Mouse (Mus musculus) limb, embryonic 14.5 days (tissue): ENCODE data around the gene Sord. TPM values are rescaled to one million over a fixed set of nuclear protein-coding genes. Genes with fewer than 3 reads are reported as not detected.
A peak's percentile ranks its signal among the peaks of the same experiment; 100 is the strongest.

Experiments
- ATAC-seq: fragments of 200-750 bp; cut with Nextera tagmentation; 2 replicates; pipeline ENCODE4 v1.8.0; 2017; ENCODE audit warnings: low read depth, moderate number of reproducible peaks, moderate TSS enrichment; ENCODE audit not compliant: low FRiP score
- DNase-seq: peaks from one replicate; pipeline ENCODE4 v3.0.0-alpha.2; 2015; ENCODE audit warnings: low spot score
- H3K27ac ChIP-seq: fragments of 300-500 bp; sonication (generic); replicated peaks from 2 replicates; pipeline ENCODE4 v1.5.1; 2014; ENCODE audit warnings: low read depth, mild to moderate bottlenecking, low read length, moderate library complexity, mixed read lengths
- H3K27me3 ChIP-seq: fragments of 300-500 bp; sonication (generic); 2 replicates; pipeline ENCODE4 v1.6.1; 2014; ENCODE audit warnings: low read length, mixed read lengths; ENCODE audit not compliant: control insufficient read depth, insufficient read depth
- H3K36me3 ChIP-seq: fragments of 300-500 bp; sonication (generic); 2 replicates; pipeline ENCODE4 v1.6.1; 2014; ENCODE audit warnings: mild to moderate bottlenecking, low read length, moderate library complexity, mixed read lengths; ENCODE audit not compliant: control insufficient read depth, insufficient read depth
- H3K4me1 ChIP-seq: fragments of 300-500 bp; sonication (generic); 2 replicates; pipeline ENCODE4 v1.6.1; 2014; ENCODE audit warnings: antibody characterized with exemption, low read length, mixed read lengths; ENCODE audit not compliant: control insufficient read depth, insufficient read depth
- H3K4me2 ChIP-seq: fragments of 300-500 bp; sonication (generic); replicated peaks from 2 replicates; pipeline ENCODE4 v1.6.1; 2014; ENCODE audit warnings: low read depth, mild to moderate bottlenecking, low read length, moderate library complexity; ENCODE audit not compliant: severe bottlenecking
- H3K4me3 ChIP-seq: fragments of 300-500 bp; sonication (generic); replicated peaks from 2 replicates; pipeline ENCODE4 v1.5.1; 2014; ENCODE audit warnings: low read length
- H3K9ac ChIP-seq: fragments of 300-500 bp; sonication (generic); 2 replicates; pipeline ENCODE4 v1.6.1; 2014; ENCODE audit warnings: mild to moderate bottlenecking, low read depth, low read length, moderate library complexity; ENCODE audit not compliant: severe bottlenecking
- H3K9me3 ChIP-seq: fragments of 300-500 bp; sonication (generic); 2 replicates; pipeline ENCODE4 v1.6.1; 2016; ENCODE audit warnings: low read length; ENCODE audit not compliant: control insufficient read depth
- POLR2A ChIP-seq: fragments of 200-500 bp; IDR thresholded peaks from 2 replicates; pipeline ENCODE4 v1.8.0; 2012; ENCODE audit warnings: inconsistent platforms, mild to moderate bottlenecking, moderate library complexity, borderline replicate concordance; ENCODE audit not compliant: insufficient read depth, insufficient read length; ENCODE audit errors: extremely low read depth
- WGBS: fragments of 180-500 bp; shearing (Covaris S2); extraction: QIAGEN DNeasy Blood & Tissue Kit; methylation state at CpG from one replicate; pipeline ENCODE4 v1.1.7; 2014; 5-methylcytosine and 5-hydroxymethylcytosine counted together
- polyA plus RNA-seq, 2 experiments: library from polyadenylated mRNA; depleted of rRNA in 1 of 2; stranded (reverse) in 1 of 2; unstranded in 1 of 2; fragments of >200 nt; fragmentation: Nextera tagmentation in 1 of 2; extraction: Ambion mirVana in 1 of 2; gene quantifications; 2 replicates each; pipeline versions ENCODE4 v1.2.1 to v1.2.3; 2012 to 2014

Gene Sord
- polyA plus RNA-seq, 2 experiments = 17.6 to 30.8 TPM

DNA sequence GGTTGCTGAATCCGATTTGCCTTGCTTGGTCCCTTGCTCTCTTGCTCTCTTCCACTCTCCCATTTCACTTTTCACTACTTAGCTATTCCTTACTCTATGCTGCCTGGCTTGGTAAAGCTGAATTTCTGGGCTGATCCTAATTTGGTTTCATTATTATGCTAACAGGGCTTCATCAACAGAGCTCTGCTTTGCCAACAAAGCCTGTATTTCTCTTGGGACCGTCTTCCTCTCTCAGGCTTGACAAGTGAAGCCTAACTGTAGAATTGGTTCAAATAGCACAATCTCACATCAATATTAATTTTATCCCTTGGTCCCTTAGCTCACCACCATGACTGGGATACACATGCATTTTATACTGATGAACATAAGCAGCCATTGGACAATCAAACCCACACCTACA is 77.0 kb downstream of the Sord start:
- 68% methylated on average over 2 of the region's 2 CpGs for whole genome bisulfite sequencing
- no peak overlapping the region for H3K27ac ChIP-seq

DNA sequence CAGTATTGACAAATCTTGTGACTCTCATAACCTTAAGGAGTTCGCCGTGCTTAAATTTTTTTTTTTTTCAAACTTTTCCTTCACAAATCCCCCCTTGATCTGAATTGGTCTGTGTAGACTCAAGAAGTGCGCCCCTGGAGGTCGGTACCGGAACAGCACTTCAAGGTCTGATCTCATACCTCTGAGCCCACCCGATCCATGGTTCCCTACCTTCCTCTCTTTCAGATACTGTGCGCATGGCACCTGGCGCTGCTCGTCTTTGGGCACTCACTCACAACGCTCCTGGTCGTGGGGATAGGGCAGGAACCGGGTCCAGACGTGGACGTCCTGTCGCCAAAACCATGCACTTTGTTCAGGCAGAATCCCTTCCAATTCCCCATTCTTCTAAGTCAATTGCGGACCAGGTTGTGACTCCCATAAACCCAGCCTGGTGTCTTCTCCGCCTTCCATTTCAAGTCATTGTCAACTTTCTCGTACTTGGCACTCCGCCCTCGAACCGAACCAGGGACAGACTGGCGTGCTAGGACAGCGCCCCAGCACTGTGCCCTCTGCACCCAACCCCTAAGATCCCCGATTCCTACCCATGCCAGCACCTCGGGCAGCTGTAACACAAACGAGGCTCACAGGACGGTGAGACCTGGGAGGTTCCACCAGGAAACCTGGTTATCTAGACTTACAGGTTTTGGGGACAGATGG is 78.3 kb downstream of the Sord start:
- TF ChIP-seq POLR2A = no peak
- H3K4me2 ChIP-seq = peak overlapping the region; percentile 43
- H3K4me3 ChIP-seq = peak overlapping the region; percentile 26
- no peaks in the 10 kb centered on the region for H3K9me3 ChIP-seq
- H3K4me1 ChIP-seq = 0 out of 2 replicates have a peak, but pooled peaks cover 3% of the 10 kb centered on the region
- H3K27ac ChIP-seq = no peak overlapping the region
- DNase-seq (peak; percentile 78), ATAC-seq (peak; percentile 60)
- H3K36me3 ChIP-seq = no peaks in the 10 kb centered on the region
- WGBS = 5% methylated on average over 27 of the region's 27 CpGs
- no peak overlapping the region for H3K9ac ChIP-seq
- H3K27me3 ChIP-seq = peaks cover 41% of the 10 kb centered on the region

More for the DNA sequence above, 77.0 kb downstream of the Sord start:
- no peak for TF ChIP-seq POLR2A
- H3K4me3 ChIP-seq = no peak overlapping the region
- no peak for DNase-seq
- ATAC-seq = no peak
- H3K4me2 ChIP-seq = no peak overlapping the region
- no peaks in the 10 kb centered on the region for H3K36me3 ChIP-seq
- H3K27me3 ChIP-seq = peaks cover 41% of the 10 kb centered on the region
- no peak overlapping the region for H3K9ac ChIP-seq
- H3K9me3 ChIP-seq = no peaks in the 10 kb centered on the region
- H3K4me1 ChIP-seq = 0 out of 2 replicates have a peak, but pooled peaks cover 3% of the 10 kb centered on the region

DNA sequence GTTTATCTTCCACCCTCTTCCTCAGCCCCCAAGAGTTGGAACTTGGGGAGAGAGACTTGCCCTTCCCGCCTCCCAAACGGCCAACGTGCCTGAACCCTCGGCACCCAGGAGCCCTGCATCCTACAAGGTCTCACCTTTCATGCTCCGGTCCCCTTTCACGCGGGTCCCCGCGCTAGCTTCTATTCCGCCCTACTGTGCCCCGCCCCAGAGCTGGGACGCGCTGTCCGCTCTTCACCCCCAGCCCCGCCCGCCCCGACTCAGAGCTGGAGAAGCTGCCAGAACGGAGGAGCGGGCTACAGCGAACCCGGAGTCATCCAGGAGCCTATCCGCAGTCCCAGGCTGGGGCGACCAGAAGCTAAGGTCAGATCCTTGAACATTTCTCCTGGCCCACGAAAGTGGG is 79.0 kb downstream of the Sord start, which contains the start of gene Duoxa1:
TSS of gene Duoxa1 (minus strand) at position 195 of the 400 bp plus-strand sequence.
- Histone ChIP-seq H3K4me3 (peak within 1 kb of the TSS; percentile 26), H3K4me1 (0 out of 2 replicates have a peak, but pooled peaks cover 3% of the 10 kb centered on the region), H3K27me3 (peaks cover 41% of the 10 kb centered on the region), H3K9me3 (no peaks in the 10 kb centered on the region), H3K27ac (no peak within 1 kb of the TSS), H3K4me2 (peak within 1 kb of the TSS; percentile 43), H3K36me3 (no peaks in the 10 kb centered on the region), H3K9ac (no peak within 1 kb of the TSS)
- under 1% methylated on average over 24 of the region's 24 CpGs for WGBS
- TF ChIP-seq POLR2A = no peak
- no peak for DNase-seq
- no peak; the same call in 1 of the 2 replicates for ATAC-seq

Other genes with a start within 250 kb of the Sord start
- 13.7 and 17.9 TPM in 2 replicates for gene Eif3j1, start 206.2 kb upstream of the Sord start, polyA plus RNA-seq (2012; rRNA removed)
- gene Eif3j1, start 206.2 kb upstream of the Sord start, polyA plus RNA-seq (2014; fragmentation: Nextera tagmentation; extraction: Ambion mirVana) = 11.0 and 12.1 TPM in 2 replicates
- 11.4 and 13.6 TPM in 2 replicates for gene Spg11, start 116.4 kb upstream of the Sord start, polyA plus RNA-seq (2012; rRNA removed)
- 8.7 and 10.5 TPM in 2 replicates for gene Spg11, start 116.4 kb upstream of the Sord start, polyA plus RNA-seq (2014; fragmentation: Nextera tagmentation; extraction: Ambion mirVana)
- 125 and 145 TPM in 2 replicates for gene B2m, start 87.1 kb upstream of the Sord start, polyA plus RNA-seq (2012; rRNA removed)
- 298 and 308 TPM in 2 replicates for gene B2m, start 87.1 kb upstream of the Sord start, polyA plus RNA-seq (2014; fragmentation: Nextera tagmentation; extraction: Ambion mirVana)
- 0.08 and 0.17 TPM in 2 replicates for gene Trim69, start 74.0 kb upstream of the Sord start, polyA plus RNA-seq (2012; rRNA removed)
- gene Trim69, start 74.0 kb upstream of the Sord start, polyA plus RNA-seq (2014; fragmentation: Nextera tagmentation; extraction: Ambion mirVana) = not detected in 2 replicates
- gene Patl2, start 48.6 kb upstream of the Sord start, polyA plus RNA-seq (2012; rRNA removed) = 0.03 and 0.04 TPM in 2 replicates
- 0.17 TPM in 1 of 2 replicates, not detected in the other for gene Patl2, start 48.6 kb upstream of the Sord start, polyA plus RNA-seq (2014; fragmentation: Nextera tagmentation; extraction: Ambion mirVana)
- not detected in 2 replicates for gene Terb2, start 48.5 kb upstream of the Sord start, polyA plus RNA-seq (2012; rRNA removed)
- not detected in 2 replicates for gene Terb2, start 48.5 kb upstream of the Sord start, polyA plus RNA-seq (2014; fragmentation: Nextera tagmentation; extraction: Ambion mirVana)
- 0.16 and 0.27 TPM in 2 replicates for gene Duox2, start 63.7 kb downstream of the Sord start, polyA plus RNA-seq (2012; rRNA removed)
- gene Duox2, start 63.7 kb downstream of the Sord start, polyA plus RNA-seq (2014; fragmentation: Nextera tagmentation; extraction: Ambion mirVana) = 0.08 and 0.54 TPM in 2 replicates
- 0.41 and 0.61 TPM in 2 replicates for gene Duoxa2, start 64.2 kb downstream of the Sord start, polyA plus RNA-seq (2012; rRNA removed)
- 0.18 and 0.72 TPM in 2 replicates for gene Duoxa2, start 64.2 kb downstream of the Sord start, polyA plus RNA-seq (2014; fragmentation: Nextera tagmentation; extraction: Ambion mirVana)
- gene Duoxa1, start 79.0 kb downstream of the Sord start, polyA plus RNA-seq (2012; rRNA removed) = 6.9 and 9.1 TPM in 2 replicates
- 7.9 and 10.3 TPM in 2 replicates for gene Duoxa1, start 79.0 kb downstream of the Sord start, polyA plus RNA-seq (2014; fragmentation: Nextera tagmentation; extraction: Ambion mirVana)
- 1.2 and 1.5 TPM in 2 replicates for gene Duox1, start 80.9 kb downstream of the Sord start, polyA plus RNA-seq (2012; rRNA removed)
- 1.2 and 1.6 TPM in 2 replicates for gene Duox1, start 80.9 kb downstream of the Sord start, polyA plus RNA-seq (2014; fragmentation: Nextera tagmentation; extraction: Ambion mirVana)
- 34.1 and 34.2 TPM in 2 replicates for gene Shf, start 134.4 kb downstream of the Sord start, polyA plus RNA-seq (2012; rRNA removed)
- 6.5 and 7.8 TPM in 2 replicates for gene Shf, start 134.4 kb downstream of the Sord start, polyA plus RNA-seq (2014; fragmentation: Nextera tagmentation; extraction: Ambion mirVana)
- 1.0 and 1.4 TPM in 2 replicates for gene Slc28a2, start 191.7 kb downstream of the Sord start, polyA plus RNA-seq (2012; rRNA removed)
- 0.50 and 0.78 TPM in 2 replicates for gene Slc28a2, start 191.7 kb downstream of the Sord start, polyA plus RNA-seq (2014; fragmentation: Nextera tagmentation; extraction: Ambion mirVana)